Mouse (Mus musculus): ENCODE data around the gene Lysmd4. TPM values are rescaled to one million over a fixed set of nuclear protein-coding genes. Genes with fewer than 3 reads are reported as not detected.

Gene Lysmd4
- polyA plus RNA-seq (2012; rRNA removed) = 43.8 and 46.8 TPM in 2 replicates

GRCm38 (mm10) chr7:67222220-67222862 lies at the start of gene Lysmd4:
TSS of gene Lysmd4 (plus strand) at chr7:67222544.
- peak; percentile 97 for DNase-seq
- no peaks in the 10 kb centered on the region for H3K27me3 ChIP-seq (ENCODE audit: control insufficient read depth, insufficient read depth, low read length)
- WGBS = under 1% methylated on average over 31 of the region's 31 CpGs
- H3K27ac ChIP-seq (ENCODE audit: insufficient read depth, low read length) = peak within 1 kb of the TSS; percentile 20; the same call in 1 of the 2 replicates
- no peaks in the 10 kb centered on the region; the same call in 1 of the 2 replicates for H3K4me1 ChIP-seq (ENCODE audit: control insufficient read depth, insufficient read depth, low read length)
- H3K4me3 ChIP-seq (replicated peaks; ENCODE audit: insufficient read depth, low read depth, low read length) = peak within 1 kb of the TSS; percentile 86
- TF ChIP-seq POLR2A (IDR thresholded peaks at IDR 0.05; ENCODE audit: borderline replicate concordance, insufficient read depth, low read length) (peak; percentile 47; the same call in 1 of the 2 replicates), CTCF (IDR thresholded peaks at IDR 0.05; ENCODE audit: borderline replicate concordance, insufficient read depth, low read depth, low read length) (no peak)

DNA sequence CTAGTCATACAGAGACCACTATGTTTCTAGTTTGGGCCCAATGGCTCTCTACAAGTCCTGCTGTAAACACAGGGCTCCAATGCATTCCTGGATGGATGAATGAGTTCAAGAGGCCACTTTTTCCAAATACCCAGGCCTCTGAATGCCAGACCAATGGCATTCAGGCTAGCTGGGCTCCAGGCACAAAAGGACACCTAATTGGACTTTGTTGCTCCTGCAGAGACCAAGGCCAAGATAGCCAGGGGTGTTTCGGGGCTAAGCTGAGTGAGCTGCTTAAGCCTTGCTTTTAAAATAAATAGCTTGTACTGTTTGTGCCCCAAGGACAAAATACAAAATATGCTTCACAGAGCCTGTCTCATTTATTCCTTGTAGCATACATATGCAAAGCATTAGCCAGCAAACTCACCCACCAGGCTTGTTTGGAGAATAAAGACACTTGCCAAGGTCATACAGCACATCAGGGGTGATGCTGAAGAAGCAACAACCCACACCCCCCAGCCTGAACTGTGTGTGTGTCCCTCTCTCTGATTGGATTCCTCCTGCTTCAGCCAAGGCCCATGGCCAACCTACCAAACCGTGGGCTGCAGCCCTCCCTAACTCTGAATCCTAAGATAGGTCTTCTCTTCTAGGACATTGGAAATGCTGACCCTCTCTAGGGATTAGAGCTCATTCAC lies 48.7 kb upstream of the Lysmd4 start:
- H3K27ac ChIP-seq (ENCODE audit: insufficient read depth, low read length) = no peak overlapping the region
- no peaks in the 10 kb centered on the region for H3K27me3 ChIP-seq (ENCODE audit: control insufficient read depth, insufficient read depth, low read length)
- TF ChIP-seq CTCF (IDR thresholded peaks at IDR 0.05; ENCODE audit: borderline replicate concordance, insufficient read depth, low read depth, low read length) = no peak
- TF ChIP-seq POLR2A (IDR thresholded peaks at IDR 0.05; ENCODE audit: borderline replicate concordance, insufficient read depth, low read length) = no peak
- DNase-seq = no peak
- H3K4me1 ChIP-seq (ENCODE audit: control insufficient read depth, insufficient read depth, low read length) = no peaks in the 10 kb centered on the region
- 89% methylated on average over 2 of the region's 2 CpGs for WGBS
- no peak overlapping the region for H3K4me3 ChIP-seq (replicated peaks; ENCODE audit: insufficient read depth, low read depth, low read length)

- Histone ChIP-seq H3K4me1 (ENCODE audit: control insufficient read depth, insufficient read depth, low read length) (no peaks in the 10 kb centered on the region), H3K27me3 (ENCODE audit: control insufficient read depth, insufficient read depth, low read length) (no peaks in the 10 kb centered on the region), H3K27ac (ENCODE audit: insufficient read depth, low read length) (no peak overlapping the region), H3K4me3 (replicated peaks; ENCODE audit: insufficient read depth, low read depth, low read length) (no peak overlapping the region)
- 22% methylated on average over 4 of the region's 4 CpGs for WGBS
- no peak for TF ChIP-seq POLR2A (IDR thresholded peaks at IDR 0.05; ENCODE audit: borderline replicate concordance, insufficient read depth, low read length)
- TF ChIP-seq CTCF (IDR thresholded peaks at IDR 0.05; ENCODE audit: borderline replicate concordance, insufficient read depth, low read depth, low read length) = no peak
- DNase-seq = no peak
Observed at GRCm38 (mm10) chr7:67183786-67184185, 38.6 kb upstream of the Lysmd4 start.

DNA sequence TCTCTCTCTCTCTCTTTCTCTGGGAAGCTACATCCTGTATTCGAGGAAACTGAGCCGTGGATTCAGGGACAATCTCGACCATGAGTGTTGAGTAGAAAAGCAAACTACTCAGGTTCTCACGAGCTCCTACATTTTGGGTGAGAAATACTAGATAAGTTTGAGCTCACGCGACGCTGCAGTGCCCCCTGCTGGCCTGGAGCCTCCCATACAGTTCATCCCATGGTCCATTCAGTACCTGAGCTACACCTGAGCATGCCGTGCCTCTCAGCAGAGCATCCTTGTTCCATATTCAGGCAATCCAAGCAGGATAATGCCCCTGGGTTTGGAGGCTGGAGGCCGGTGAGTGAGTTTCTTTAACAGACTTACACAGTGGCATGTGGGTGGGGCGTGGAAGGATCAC lies 22.9 kb upstream of the Lysmd4 start:
- H3K27me3 ChIP-seq (ENCODE audit: control insufficient read depth, insufficient read depth, low read length) = no peaks in the 10 kb centered on the region
- H3K4me1 ChIP-seq (ENCODE audit: control insufficient read depth, insufficient read depth, low read length) = no peaks in the 10 kb centered on the region
- peak; percentile 66 to 75 for DNase-seq
- no peak overlapping the region for H3K4me3 ChIP-seq (replicated peaks; ENCODE audit: insufficient read depth, low read depth, low read length)
- no peak overlapping the region for H3K27ac ChIP-seq (ENCODE audit: insufficient read depth, low read length)
- TF ChIP-seq CTCF (IDR thresholded peaks at IDR 0.05; ENCODE audit: borderline replicate concordance, insufficient read depth, low read depth, low read length) = peak; percentile 94
- TF ChIP-seq POLR2A (IDR thresholded peaks at IDR 0.05; ENCODE audit: borderline replicate concordance, insufficient read depth, low read length) = no peak
- 21% methylated on average over 10 of the region's 10 CpGs for whole genome bisulfite sequencing

GRCm38 (mm10) chr7:67203625-67204024 lies 18.7 kb upstream of the Lysmd4 start:
- WGBS = 77% methylated on average over 3 of the region's 3 CpGs
- H3K4me3 ChIP-seq (replicated peaks; ENCODE audit: insufficient read depth, low read depth, low read length) = no peak overlapping the region
- TF ChIP-seq POLR2A (IDR thresholded peaks at IDR 0.05; ENCODE audit: borderline replicate concordance, insufficient read depth, low read length) (no peak), CTCF (IDR thresholded peaks at IDR 0.05; ENCODE audit: borderline replicate concordance, insufficient read depth, low read depth, low read length) (no peak)
- no peaks in the 10 kb centered on the region for H3K27me3 ChIP-seq (ENCODE audit: control insufficient read depth, insufficient read depth, low read length)
- no peaks in the 10 kb centered on the region for H3K4me1 ChIP-seq (ENCODE audit: control insufficient read depth, insufficient read depth, low read length)
- no peak for DNase-seq
- no peak overlapping the region for H3K27ac ChIP-seq (ENCODE audit: insufficient read depth, low read length)

DNA sequence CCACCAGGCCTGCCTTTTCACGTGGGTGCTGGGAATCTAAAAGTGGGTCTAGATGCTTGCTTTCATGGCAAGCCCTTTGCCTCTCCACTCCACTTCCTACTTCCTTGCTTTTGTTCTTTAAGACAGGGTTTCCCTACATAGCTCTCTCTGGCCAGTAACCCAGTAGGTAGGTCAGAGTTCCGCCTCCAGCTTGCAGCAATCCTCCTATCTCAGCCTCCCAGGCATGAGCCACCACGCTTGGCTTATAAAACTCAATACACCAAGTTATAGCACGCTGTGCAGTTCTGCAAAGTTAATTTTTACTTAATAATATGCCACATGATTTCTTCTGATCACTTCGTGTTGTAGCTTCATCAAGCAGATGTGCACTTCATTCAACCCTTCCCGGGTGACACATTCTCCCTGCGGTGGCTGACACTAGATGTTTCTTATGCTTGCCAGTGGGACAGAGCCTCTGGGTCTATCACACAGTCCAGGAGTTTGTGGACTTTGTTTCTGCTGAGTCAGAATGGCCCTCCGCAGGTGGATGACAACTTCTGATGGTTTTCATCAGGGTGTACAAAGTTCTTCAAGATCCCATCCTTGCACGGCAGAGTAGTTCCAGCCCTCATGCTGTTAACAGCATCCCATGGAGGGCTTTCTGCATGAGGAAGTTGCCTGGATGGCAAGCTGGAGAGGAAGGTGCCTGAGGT lies 16.5 kb upstream of the Lysmd4 start:
- Histone ChIP-seq H3K27me3 (ENCODE audit: control insufficient read depth, insufficient read depth, low read length) (no peaks in the 10 kb centered on the region), H3K4me3 (replicated peaks; ENCODE audit: insufficient read depth, low read depth, low read length) (no peak overlapping the region), H3K4me1 (ENCODE audit: control insufficient read depth, insufficient read depth, low read length) (no peaks in the 10 kb centered on the region), H3K27ac (ENCODE audit: insufficient read depth, low read length) (no peak overlapping the region)
- no peak for DNase-seq
- TF ChIP-seq POLR2A (IDR thresholded peaks at IDR 0.05; ENCODE audit: borderline replicate concordance, insufficient read depth, low read length) = no peak
- no peak for TF ChIP-seq CTCF (IDR thresholded peaks at IDR 0.05; ENCODE audit: borderline replicate concordance, insufficient read depth, low read depth, low read length)
- WGBS = 88% methylated on average over 9 of the region's 9 CpGs

- no peak overlapping the region for H3K4me3 ChIP-seq (replicated peaks; ENCODE audit: insufficient read depth, low read depth, low read length)
- 87% methylated on average over 10 of the region's 10 CpGs for WGBS
- H3K27ac ChIP-seq (ENCODE audit: insufficient read depth, low read length) = no peak overlapping the region
- H3K4me1 ChIP-seq (ENCODE audit: control insufficient read depth, insufficient read depth, low read length) = no peaks in the 10 kb centered on the region
- no peaks in the 10 kb centered on the region for H3K27me3 ChIP-seq (ENCODE audit: control insufficient read depth, insufficient read depth, low read length)
- DNase-seq = no peak
- TF ChIP-seq POLR2A (IDR thresholded peaks at IDR 0.05; ENCODE audit: borderline replicate concordance, insufficient read depth, low read length) = no peak
- no peak for TF ChIP-seq CTCF (IDR thresholded peaks at IDR 0.05; ENCODE audit: borderline replicate concordance, insufficient read depth, low read depth, low read length)
Observed at GRCm38 (mm10) chr7:67206496-67206895, 15.8 kb upstream of the Lysmd4 start.

Data from cerebellum, adult 2 months (tissue).